Mouse (Mus musculus): ENCODE data around the gene Fam161b.

- TF ChIP-seq CTCF (IDR thresholded peaks at IDR 0.05; ENCODE audit: low read depth) (no peak), EP300 (IDR thresholded peaks at IDR 0.05; ENCODE audit: low read depth) (no peak)
These were observed 31.0 kb upstream of the Fam161b start for GRCm38 (mm10) chr12:84392681-84393080.
